Mouse (Mus musculus): ENCODE data around the gene Fgf4.

GRCm38 (mm10) chr7:144861769-144862070 lies 14.6 kb downstream of the Fgf4 start:
- TF ChIP-seq MYC (IDR thresholded peaks at IDR 0.05; ENCODE audit: low read depth, low read length) (no peak), MAZ (IDR thresholded peaks at IDR 0.05; ENCODE audit: low read depth, low read length) (no peak), NRF1 (IDR thresholded peaks at IDR 0.05; ENCODE audit: insufficient read depth, low read depth, low read length, poor library complexity, severe bottlenecking) (no peak), HCFC1 (IDR thresholded peaks at IDR 0.05; ENCODE audit: low read depth, low read length) (no peak), GATA1 (IDR thresholded peaks at IDR 0.05; ENCODE audit: low read depth, low read length) (no peak), EP300 (IDR thresholded peaks at IDR 0.05; ENCODE audit: low read depth in 1 of 2, low read length in 2 of 2) (no peak), POLR2A (IDR thresholded peaks at IDR 0.05; ENCODE audit: control insufficient read depth in 1 of 2, insufficient read depth in 1 of 2, low read depth in 1 of 2, low read length in 2 of 2, poor library complexity in 1 of 2) (no peak), USF1 (IDR thresholded peaks at IDR 0.05; ENCODE audit: low read depth, low read length) (no peak), ZKSCAN1 (IDR thresholded peaks at IDR 0.05; ENCODE audit: low read depth, low read length) (no peak)
